Mouse (Mus musculus) embryonic facial prominence, embryonic 14.5 days (tissue): ENCODE measurements around the gene Heg1. TPM values are rescaled to one million over a fixed set of nuclear protein-coding genes. Genes with fewer than 3 reads are reported as not detected.
A peak's percentile ranks its signal among the peaks of the same experiment; 100 is the strongest.

ENCODE experiments used
- ATAC-seq: fragments of 200-750 bp; cut with Nextera tagmentation; 2 replicates; pipeline ENCODE4 v1.8.0; 2017; ENCODE audit warnings: low read depth, moderate number of reproducible peaks, moderate TSS enrichment
- DNase-seq: peaks from one replicate; pipeline ENCODE4 v3.0.0-alpha.2; 2015; ENCODE audit warnings: low spot score
- H3K27ac ChIP-seq: fragments of 300-500 bp; sonication (generic); replicated peaks from 2 replicates; pipeline ENCODE4 v1.5.1; 2014; ENCODE audit warnings: low read depth, mild to moderate bottlenecking, low read length, moderate library complexity
- H3K27me3 ChIP-seq: fragments of 300-500 bp; sonication (generic); replicated peaks from 2 replicates; pipeline ENCODE4 v1.6.1; 2014; ENCODE audit warnings: low read length; ENCODE audit not compliant: control insufficient read depth, insufficient read depth
- H3K36me3 ChIP-seq: fragments of 300-500 bp; sonication (generic); 2 replicates; pipeline ENCODE4 v1.6.1; 2014; ENCODE audit warnings: low read length, mixed read lengths; ENCODE audit not compliant: control insufficient read depth, insufficient read depth
- H3K4me1 ChIP-seq: fragments of 300-500 bp; sonication (generic); 2 replicates; pipeline ENCODE4 v1.6.1; 2014; ENCODE audit warnings: antibody characterized with exemption, low read length; ENCODE audit not compliant: control insufficient read depth, insufficient read depth
- H3K4me2 ChIP-seq: fragments of 300-500 bp; sonication (generic); 2 replicates; pipeline ENCODE4 v1.6.1; 2014; ENCODE audit warnings: low read depth, mild to moderate bottlenecking, low read length, moderate library complexity, mixed read lengths
- H3K4me3 ChIP-seq: fragments of 300-500 bp; sonication (generic); 2 replicates; pipeline ENCODE4 v1.5.1; 2014; ENCODE audit warnings: low read depth, mild to moderate bottlenecking, low read length
- H3K9ac ChIP-seq: fragments of 300-500 bp; sonication (generic); 2 replicates; pipeline ENCODE4 v1.6.1; 2014; ENCODE audit warnings: low read depth, mild to moderate bottlenecking, low read length, moderate library complexity, mixed read lengths
- H3K9me3 ChIP-seq: fragments of 300-500 bp; sonication (generic); 2 replicates; pipeline ENCODE4 v1.6.1; 2016; ENCODE audit warnings: low read length; ENCODE audit not compliant: control insufficient read depth
- WGBS: fragments of 180-500 bp; shearing (Covaris S2); extraction: QIAGEN DNeasy Blood & Tissue Kit; methylation state at CpG from one replicate; pipeline ENCODE4 v1.1.7; 2014; 5-methylcytosine and 5-hydroxymethylcytosine counted together
- polyA plus RNA-seq: library from polyadenylated mRNA; unstranded; fragments of >200 nt; fragmentation: Nextera tagmentation; extraction: Ambion mirVana; gene quantifications from 2 replicates; pipeline ENCODE4 v1.2.1, GENCODE M21; 2014

Gene Heg1
- polyA plus RNA-seq, 1 experiment from 2014 or later = 24.6 TPM

- no peak overlapping the region for H3K4me2 ChIP-seq
- peak; percentile 17 for DNase-seq
- H3K36me3 ChIP-seq = no peaks in the 10 kb centered on the region
- H3K27me3 ChIP-seq = no peaks in the 10 kb centered on the region
- H3K27ac ChIP-seq = peak overlapping the region; percentile 3
- WGBS = 68% methylated on average over 13 of the region's 13 CpGs
- no peak for ATAC-seq
- peaks cover 35% of the 10 kb centered on the region for H3K4me1 ChIP-seq
- no peaks in the 10 kb centered on the region for H3K9me3 ChIP-seq
- H3K9ac ChIP-seq = no peak overlapping the region
- H3K4me3 ChIP-seq = no peak overlapping the region
Measured at GRCm38 (mm10) chr16:33696811-33697575, 12.8 kb downstream of the Heg1 start.

- peak overlapping the region; percentile 40; the same call in 1 of the 2 replicates for H3K27ac ChIP-seq
- H3K27me3 ChIP-seq = no peaks in the 10 kb centered on the region
- WGBS = 58% methylated on average over 9 of the region's 9 CpGs
- no peaks in the 10 kb centered on the region for H3K36me3 ChIP-seq
- no peak overlapping the region for H3K4me2 ChIP-seq
- ATAC-seq (no peak), DNase-seq (peak; percentile 29)
- H3K4me1 ChIP-seq = peaks cover 35% of the 10 kb centered on the region
- no peak overlapping the region for H3K4me3 ChIP-seq
- H3K9ac ChIP-seq = 0 out of 2 replicates have a peak overlapping the region, but pooled peaks have one; percentile 16
- H3K9me3 ChIP-seq = no peaks in the 10 kb centered on the region
Measured at GRCm38 (mm10) chr16:33697576-33698276, 13.6 kb downstream of the Heg1 start.

GRCm38 (mm10) chr16:33698277-33698790 is 14.2 kb downstream of the Heg1 start:
- Histone ChIP-seq H3K4me3 (no peak overlapping the region), H3K36me3 (no peaks in the 10 kb centered on the region), H3K4me1 (peaks cover 35% of the 10 kb centered on the region), H3K4me2 (no peak overlapping the region), H3K9me3 (no peaks in the 10 kb centered on the region), H3K27me3 (no peaks in the 10 kb centered on the region), H3K27ac (peak overlapping the region; percentile 40; the same call in 1 of the 2 replicates), H3K9ac (no peak overlapping the region)
- DNase-seq = peak; percentile 14
- 61% methylated on average over 12 of the region's 12 CpGs for WGBS
- no peak for ATAC-seq

GRCm38 (mm10) chr16:33700584-33700983 is 16.4 kb downstream of the Heg1 start:
- Histone ChIP-seq H3K9me3 (no peaks in the 10 kb centered on the region), H3K4me1 (peaks cover 45% of the 10 kb centered on the region), H3K36me3 (no peaks in the 10 kb centered on the region), H3K9ac (no peak overlapping the region), H3K27ac (no peak overlapping the region), H3K4me3 (no peak overlapping the region), H3K4me2 (no peak overlapping the region), H3K27me3 (no peaks in the 10 kb centered on the region)
- 45% methylated on average over 5 of the region's 5 CpGs for WGBS
- peak; percentile 38 for DNase-seq
- no peak for ATAC-seq

- ATAC-seq (no peak), DNase-seq (no peak)
- peaks cover 41% of the 10 kb centered on the region for H3K4me1 ChIP-seq
- no peak overlapping the region for H3K9ac ChIP-seq
- no peak overlapping the region for H3K27ac ChIP-seq
- H3K4me3 ChIP-seq = no peak overlapping the region
- no peak overlapping the region for H3K4me2 ChIP-seq
- H3K9me3 ChIP-seq = no peaks in the 10 kb centered on the region
- 87% methylated on average over 4 of the region's 4 CpGs for WGBS
- H3K36me3 ChIP-seq = no peaks in the 10 kb centered on the region
- H3K27me3 ChIP-seq = no peaks in the 10 kb centered on the region
Measured at GRCm38 (mm10) chr16:33701872-33702271, 17.7 kb downstream of the Heg1 start.

- 76% methylated on average over 9 of the region's 9 CpGs for WGBS
- Histone ChIP-seq H3K9me3 (no peaks in the 10 kb centered on the region), H3K9ac (no peak overlapping the region), H3K4me1 (peaks cover 27% of the 10 kb centered on the region), H3K27ac (no peak overlapping the region), H3K4me3 (no peak overlapping the region), H3K4me2 (no peak overlapping the region), H3K36me3 (no peaks in the 10 kb centered on the region), H3K27me3 (no peaks in the 10 kb centered on the region)
- DNase-seq (peak; percentile 44), ATAC-seq (no peak)
Measured at GRCm38 (mm10) chr16:33704289-33704688, 20.1 kb downstream of the Heg1 start.

GRCm38 (mm10) chr16:33705258-33705657 is 21.1 kb downstream of the Heg1 start:
- Histone ChIP-seq H3K27ac (no peak overlapping the region), H3K4me1 (peaks cover 20% of the 10 kb centered on the region), H3K4me2 (no peak overlapping the region), H3K4me3 (no peak overlapping the region), H3K9me3 (no peaks in the 10 kb centered on the region), H3K27me3 (no peaks in the 10 kb centered on the region), H3K36me3 (no peaks in the 10 kb centered on the region), H3K9ac (no peak overlapping the region)
- ATAC-seq (peak; percentile 76; the same call in 1 of the 2 replicates), DNase-seq (peak; percentile 66)
- 19% methylated on average over 6 of the region's 6 CpGs for WGBS

GRCm38 (mm10) chr16:33706111-33706890 is 22.1 kb downstream of the Heg1 start:
- WGBS = 94% methylated on average over 14 of the region's 14 CpGs
- peaks cover 8% of the 10 kb centered on the region; the same call in 1 of the 2 replicates for H3K36me3 ChIP-seq
- no peak for ATAC-seq

More at GRCm38 (mm10) chr16:33706111-33706890, 22.1 kb downstream of the Heg1 start:
- Histone ChIP-seq H3K4me2 (no peak overlapping the region), H3K9ac (no peak overlapping the region), H3K27me3 (no peaks in the 10 kb centered on the region), H3K9me3 (no peaks in the 10 kb centered on the region), H3K4me3 (no peak overlapping the region), H3K4me1 (peaks cover 10% of the 10 kb centered on the region), H3K27ac (no peak overlapping the region)
- no peak for DNase-seq
